ENCODE assay signal across 15 mouse cellular contexts in the genomic region with DNA sequence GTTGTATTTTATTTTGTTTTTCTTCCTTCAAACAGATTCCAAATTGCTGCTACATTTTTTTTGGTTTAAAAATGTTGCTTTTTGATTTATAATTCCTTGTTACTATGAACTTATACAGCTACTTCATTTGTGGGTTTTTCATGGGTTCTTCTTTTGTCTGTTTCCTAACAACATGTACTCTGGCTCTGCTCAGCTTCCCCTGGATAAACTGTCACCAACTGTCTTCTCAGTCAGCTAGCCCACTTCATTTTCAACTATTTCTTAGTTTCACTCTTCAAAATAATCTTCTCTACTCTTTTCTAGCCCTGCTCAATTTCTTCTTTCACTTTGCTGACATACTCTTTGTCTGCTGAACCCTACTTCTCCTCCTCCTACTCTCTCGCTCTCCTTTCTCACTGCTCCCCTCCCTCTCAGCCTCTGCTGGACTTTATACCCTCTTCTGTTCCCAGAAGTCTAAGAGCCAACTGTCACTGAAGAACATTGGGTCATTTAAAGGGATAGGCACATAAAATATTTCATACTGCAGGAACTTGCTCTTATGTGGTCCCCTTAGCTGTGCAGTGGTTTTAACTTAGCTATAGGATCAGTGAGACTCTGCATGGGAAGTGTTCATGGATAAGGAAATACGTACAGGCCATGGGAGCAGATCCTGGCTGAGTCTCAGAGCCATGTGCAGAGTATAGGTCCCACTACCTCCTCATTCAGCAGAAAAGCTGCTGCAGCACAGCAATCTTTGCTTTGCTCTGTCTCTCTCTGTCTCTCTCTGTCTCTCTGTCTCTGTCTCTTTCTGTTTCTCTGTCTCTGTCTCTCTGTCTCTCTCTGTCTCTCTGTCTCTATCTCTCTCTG. TPM values are rescaled to one million over a fixed set of nuclear protein-coding genes. Genes with fewer than 3 reads are reported as not detected.
"Had no signal": no experiment of that assay in that cellular context is flagged by ENCODE, and none has a peak within 500 bp of the region (broad histone marks: within the 10 kb centered on the region; RNA-seq: fewer than 3 reads in every experiment).

No protein-coding gene starts in this region.

RNA-seq across cellular contexts. Expression of a gene that starts 39.6 kb away (rescaled TPM):
- total RNA-seq: layer of hippocampus, postnatal 25 days; left cerebral cortex, postnatal 14 days; midbrain, postnatal 0 days had no signal
- polyA plus RNA-seq: hindbrain, embryonic 14.5 days; kidney, embryonic 15.5 days; limb, embryonic 10.5 days; limb, embryonic 14.5 days; liver, embryonic 12.5 days; liver, embryonic 16.5 days; lung, embryonic 14.5 days; macrophage; midbrain, embryonic 13.5 days; neural tube, embryonic 14.5 days; spleen, adult 2 months; thymus, postnatal 0 days had no signal
